ENCODE assay signal across 7 mouse cellular contexts in the genomic region with DNA sequence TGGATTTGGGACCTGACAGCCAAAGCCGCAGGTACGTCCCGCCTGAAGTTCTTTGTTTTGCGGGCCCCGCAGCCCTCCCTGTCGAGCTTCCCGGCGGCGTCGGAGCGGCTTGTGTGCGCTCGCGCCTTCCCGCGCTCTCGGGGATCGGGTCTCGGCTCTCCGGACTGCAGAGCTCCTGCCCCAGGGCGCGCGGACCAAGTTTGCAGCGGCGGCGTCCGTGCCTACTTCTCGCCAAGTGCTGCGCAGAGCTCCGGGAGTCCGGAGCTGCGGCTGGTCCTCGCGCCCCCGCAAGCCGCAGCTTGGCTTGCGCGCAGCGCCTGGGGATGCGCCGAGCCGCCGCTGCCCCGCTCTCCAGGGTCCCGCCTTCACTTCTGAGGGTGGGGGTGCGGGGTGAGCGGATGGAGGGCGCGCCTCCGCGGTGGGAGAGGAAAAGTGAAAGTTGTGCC. TPM values are rescaled to one million over a fixed set of nuclear protein-coding genes. Genes with fewer than 3 reads are reported as not detected.
DNase-seq lines count a peak whose midpoint lies in the region; ATAC-seq lines count a peak whose summit lies in the region.

No protein-coding gene starts in this region.

- H3K4me2 ChIP-seq in forebrain, embryonic 14.5 days (ENCODE audit: low read length), result peak overlapping the region; percentile 84
- H3K4me2 ChIP-seq in limb, embryonic 15.5 days, result peak overlapping the region; percentile 59
- H3K4me2 ChIP-seq in midbrain, embryonic 16.5 days (ENCODE audit: low read length), result peak overlapping the region; percentile 98

- peak overlapping the region; percentile 95 for H3K9ac ChIP-seq in forebrain, embryonic 14.5 days (ENCODE audit: low read length)
- peak overlapping the region; percentile 95 for H3K9ac ChIP-seq in limb, embryonic 15.5 days
- peak overlapping the region; percentile 75 for H3K9ac ChIP-seq in midbrain, embryonic 16.5 days (ENCODE audit: low read depth, low read length)

- H3K4me3 ChIP-seq in forebrain, embryonic 14.5 days (ENCODE audit: low read depth, low read length), result peak overlapping the region; percentile 84
- H3K4me3 ChIP-seq in limb, embryonic 15.5 days, result peak overlapping the region; percentile 89
- H3K4me3 ChIP-seq in midbrain, embryonic 16.5 days (ENCODE audit: low read depth, low read length), result peak overlapping the region; percentile 78

- under 1% methylated on average over 51 of the region's 51 CpGs for WGBS in forebrain, embryonic 14.5 days
- WGBS in limb, embryonic 15.5 days, result 0% methylated on average over 51 of the region's 51 CpGs
- WGBS in midbrain, embryonic 16.5 days, result under 1% methylated on average over 50 of the region's 51 CpGs

- intact Hi-C loops in heart, postnatal 36 days (cut with DNase I), result loop anchor here (5.0 kb wide), 1 partner anchor 293 kb away; no protein-coding TSS in a partner anchor

- no peaks in the 10 kb centered on the region for H3K9me3 ChIP-seq in forebrain, embryonic 14.5 days (replicated peaks; ENCODE audit: control insufficient read depth, low read length)
- H3K9me3 ChIP-seq in limb, embryonic 15.5 days, result no peaks in the 10 kb centered on the region
- H3K9me3 ChIP-seq in midbrain, embryonic 16.5 days (replicated peaks; ENCODE audit: control insufficient read depth, low read length, poor library complexity, severe bottlenecking), result no peaks in the 10 kb centered on the region

- H3K27ac ChIP-seq in forebrain, embryonic 14.5 days (ENCODE audit: low read depth, low read length), result peak overlapping the region; percentile 95
- peak overlapping the region; percentile 99 for H3K27ac ChIP-seq in limb, embryonic 15.5 days
- H3K27ac ChIP-seq in midbrain, embryonic 16.5 days (ENCODE audit: low read length), result peak overlapping the region; percentile 83

- DNase-seq in ES-CJ7 (ENCODE audit: low read depth, low spot score) (peak; percentile 31), WW6 (ENCODE audit: low read depth, low spot score) (peak; percentile 22)
- DNase-seq in forebrain, embryonic 14.5 days (ENCODE audit: low spot score), result peak; percentile 42
- peak; percentile 51 to 60 for DNase-seq in heart, postnatal 36 days
- peak; percentile 57 for DNase-seq in testis, postnatal 14 days (ENCODE audit: low spot score)

- H3K36me3 ChIP-seq in forebrain, embryonic 14.5 days (ENCODE audit: control insufficient read depth, insufficient read depth, low read length), result no peaks in the 10 kb centered on the region
- H3K36me3 ChIP-seq in limb, embryonic 15.5 days, result no peaks in the 10 kb centered on the region
- no peaks in the 10 kb centered on the region for H3K36me3 ChIP-seq in midbrain, embryonic 16.5 days (ENCODE audit: control insufficient read depth, insufficient read depth, low read length)

- no peaks in the 10 kb centered on the region for H3K27me3 ChIP-seq in forebrain, embryonic 14.5 days (replicated peaks; ENCODE audit: control insufficient read depth, insufficient read depth, low read length)
- H3K27me3 ChIP-seq in limb, embryonic 15.5 days, result no peaks in the 10 kb centered on the region
- peaks cover 3% of the 10 kb centered on the region for H3K27me3 ChIP-seq in midbrain, embryonic 16.5 days (ENCODE audit: control insufficient read depth, insufficient read depth, low read depth, low read length)

- peak; percentile 11 for ATAC-seq in forebrain, embryonic 14.5 days
- no peak for ATAC-seq in limb, embryonic 15.5 days (ENCODE audit: insufficient number of reproducible peaks, low FRiP score, low TSS enrichment, low read depth)
- ATAC-seq in midbrain, embryonic 16.5 days, result peak; percentile 46

- H3K4me1 ChIP-seq in forebrain, embryonic 14.5 days (ENCODE audit: control insufficient read depth, insufficient read depth, low read length), result peaks cover 11% of the 10 kb centered on the region
- peaks cover 18% of the 10 kb centered on the region for H3K4me1 ChIP-seq in limb, embryonic 15.5 days
- peaks cover 20% of the 10 kb centered on the region for H3K4me1 ChIP-seq in midbrain, embryonic 16.5 days (ENCODE audit: control insufficient read depth, insufficient read depth, low read length)

RNA-seq across cellular contexts. Expression of gene Gli3, which starts 1.1 kb away (rescaled TPM):
- 11.4 and 14.1 TPM in 2 replicates for polyA plus RNA-seq in forebrain, embryonic 14.5 days (2014; fragmentation: Nextera tagmentation; extraction: Ambion mirVana)
- total RNA-seq in heart, postnatal 36 days (2021), result 1 to 10 TPM; 1.9 to 2.1 TPM
- polyA plus RNA-seq in limb, embryonic 15.5 days (2015; fragmentation: Nextera tagmentation; extraction: Ambion mirVana), result 25.4 and 30.1 TPM in 2 replicates
- polyA plus RNA-seq in midbrain, embryonic 16.5 days (2015; fragmentation: Nextera tagmentation; extraction: Ambion mirVana), result 4.8 and 5.2 TPM in 2 replicates
